Mouse (Mus musculus) thymus, postnatal 25 days (tissue): ENCODE results near the gene Srp14.

Source experiments
- DNase-seq: peaks from one replicate; pipeline ENCODE4 v3.0.0; 2022

The Srp14 gene

GRCm38 (mm10) chr2:118429297-118429696, 50.2 kb downstream of the Srp14 start:
- no peak for DNase-seq

GRCm38 (mm10) chr2:118428296-118428695, 51.2 kb downstream of the Srp14 start:
- DNase-seq: no peak
